Mouse (Mus musculus) embryonic facial prominence, embryonic 12.5 days (tissue): ENCODE results near the gene Drap1. TPM values are rescaled to one million over a fixed set of nuclear protein-coding genes. Genes with fewer than 3 reads are reported as not detected.
A peak's percentile ranks its signal among the peaks of the same experiment; 100 is the strongest.

ENCODE experiments used
- ATAC-seq: fragments of 200-750 bp; cut with Nextera tagmentation; 2 replicates; pipeline ENCODE4 v1.8.0; 2017; ENCODE audit not compliant: insufficient number of reproducible peaks, insufficient read depth, low FRiP score, low TSS enrichment
- H3K27ac ChIP-seq: fragments of 300-500 bp; sonication (generic); 2 replicates; pipeline ENCODE4 v1.5.1; 2016; ENCODE audit warnings: mild to moderate bottlenecking
- H3K27me3 ChIP-seq: fragments of 300-500 bp; sonication (generic); 2 replicates; pipeline ENCODE4 v1.6.1; 2016; ENCODE audit warnings: mild to moderate bottlenecking, moderate library complexity
- H3K36me3 ChIP-seq: fragments of 300-500 bp; sonication (generic); 2 replicates; pipeline ENCODE4 v1.6.1; 2016; ENCODE audit warnings: mild to moderate bottlenecking
- H3K4me1 ChIP-seq: fragments of 300-500 bp; sonication (generic); 2 replicates; pipeline ENCODE4 v1.6.1; 2016
- H3K4me2 ChIP-seq: fragments of 300-500 bp; sonication (generic); replicated peaks from 2 replicates; pipeline ENCODE4 v1.6.1; 2016; ENCODE audit warnings: mild to moderate bottlenecking, moderate library complexity
- H3K4me3 ChIP-seq: fragments of 300-500 bp; sonication (generic); 2 replicates; pipeline ENCODE4 v1.5.1; 2016; ENCODE audit warnings: mild to moderate bottlenecking
- H3K9ac ChIP-seq: fragments of 300-500 bp; sonication (generic); 2 replicates; pipeline ENCODE4 v1.6.1; 2016; ENCODE audit warnings: mild to moderate bottlenecking, moderate library complexity
- H3K9me3 ChIP-seq: fragments of 300-500 bp; sonication (generic); 2 replicates; pipeline ENCODE4 v1.6.1; 2016; ENCODE audit warnings: mild to moderate bottlenecking, moderate library complexity
- WGBS: fragments of 180-500 bp; shearing (Covaris S2); methylation state at CpG from one replicate; pipeline ENCODE4 v1.1.7; 2016; 5-methylcytosine and 5-hydroxymethylcytosine counted together
- polyA plus RNA-seq: library from polyadenylated mRNA; unstranded; fragments of >200 nt; fragmentation: Nextera tagmentation; extraction: Ambion mirVana; gene quantifications from 2 replicates; pipeline ENCODE4 v1.2.1, GENCODE M21; 2016

Drap1 gene
- polyA plus RNA-seq, 1 experiment from 2014 or later: 303 TPM

DNA sequence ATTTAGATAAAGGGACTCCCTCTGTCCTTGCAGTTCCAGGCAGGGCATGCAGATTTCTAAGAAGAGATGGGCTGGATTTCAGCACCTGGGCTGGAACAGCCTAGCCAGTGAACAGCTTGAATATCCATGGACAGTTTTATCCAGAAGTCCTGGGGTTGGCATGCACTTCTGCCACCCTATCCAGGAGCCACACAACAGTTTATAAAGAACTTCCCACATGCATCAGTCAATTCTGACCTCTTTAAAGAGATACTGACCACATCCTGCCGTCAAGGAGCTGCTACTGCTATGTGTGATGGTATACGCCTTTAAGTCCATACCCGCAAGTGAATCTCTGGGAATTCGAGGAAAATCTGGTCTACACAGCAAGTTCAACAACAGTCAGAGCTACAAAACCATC lies 4.4 kb upstream of the Drap1 start:
- Histone ChIP-seq H3K9me3 (no peaks in the 10 kb centered on the region), H3K9ac (no peak overlapping the region), H3K4me2 (no peak overlapping the region), H3K27me3 (no peaks in the 10 kb centered on the region), H3K4me1 (peaks cover 33% of the 10 kb centered on the region), H3K4me3 (no peak overlapping the region), H3K36me3 (peaks cover 20% of the 10 kb centered on the region), H3K27ac (no peak overlapping the region)
- no peak for ATAC-seq
- WGBS: 85% methylated on average over 4 of the region's 4 CpGs

DNA sequence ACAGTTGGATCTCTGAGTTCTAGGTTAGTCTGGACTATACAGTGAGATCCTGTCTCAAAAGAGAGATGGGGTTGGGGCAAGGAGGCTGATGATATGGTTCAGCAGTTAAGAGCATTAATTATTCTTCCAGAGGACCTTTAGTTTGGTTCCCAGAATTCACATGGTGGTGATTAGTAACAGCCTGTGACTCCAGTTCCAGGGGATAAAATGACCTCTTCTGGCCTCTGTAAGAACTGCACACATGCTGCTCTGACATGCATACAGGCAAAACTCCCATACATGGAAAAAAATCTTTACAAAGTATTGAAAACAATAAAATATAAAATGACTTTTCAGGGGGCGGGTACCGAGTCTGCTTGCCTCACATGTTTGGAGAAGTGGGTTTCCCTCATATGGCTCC lies 3.3 kb upstream of the Drap1 start:
- no peak for ATAC-seq
- Histone ChIP-seq H3K36me3 (peaks cover 21% of the 10 kb centered on the region), H3K4me1 (peaks cover 32% of the 10 kb centered on the region), H3K4me3 (no peak overlapping the region), H3K27me3 (no peaks in the 10 kb centered on the region), H3K4me2 (no peak overlapping the region), H3K27ac (no peak overlapping the region), H3K9ac (no peak overlapping the region), H3K9me3 (no peaks in the 10 kb centered on the region)
- WGBS: 94% methylated on average over 2 of the region's 2 CpGs

DNA sequence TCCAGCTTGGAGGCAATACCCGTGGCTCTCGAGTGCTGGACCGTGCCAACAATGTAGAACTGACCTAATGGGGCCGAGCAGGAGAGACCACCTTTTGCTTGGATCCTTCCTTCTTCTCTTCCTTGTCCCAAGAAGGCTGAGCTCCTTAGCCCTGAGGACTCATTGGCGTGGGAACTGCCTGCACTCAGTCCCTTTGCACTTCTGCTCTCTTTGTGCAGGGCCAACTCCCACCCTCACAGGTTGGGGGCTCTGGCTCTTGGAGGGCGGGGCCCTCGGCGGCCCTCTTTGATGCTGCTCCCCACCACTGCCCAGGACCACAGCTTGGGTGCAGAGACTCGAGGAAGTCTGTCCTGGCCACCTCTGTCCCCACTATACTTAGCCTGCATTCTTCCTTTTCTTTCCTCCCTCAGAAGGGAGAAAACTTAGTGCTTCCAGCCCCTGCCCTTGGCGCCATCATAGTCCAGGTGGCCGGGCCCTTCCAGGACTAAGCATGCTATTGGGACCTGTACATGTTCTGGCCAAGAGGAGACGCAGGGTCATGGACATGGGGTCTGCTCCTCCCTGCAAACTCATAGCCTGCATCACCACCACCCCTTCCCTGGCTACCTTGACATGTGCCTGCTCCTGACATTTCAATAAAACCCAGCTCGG lies 2.0 kb upstream of the Drap1 start:
- H3K4me1 ChIP-seq: peaks cover 28% of the 10 kb centered on the region
- H3K9ac ChIP-seq: peak overlapping the region; percentile 81; the same call in 1 of the 2 replicates
- no peaks in the 10 kb centered on the region for H3K9me3 ChIP-seq
- no peak overlapping the region for H3K27ac ChIP-seq
- H3K4me2 ChIP-seq: peak overlapping the region; percentile 88
- ATAC-seq: no peak
- no peaks in the 10 kb centered on the region for H3K27me3 ChIP-seq
- 0 out of 2 replicates have a peak overlapping the region, but pooled peaks have one; percentile 80 for H3K4me3 ChIP-seq
- 93% methylated on average over 13 of the region's 13 CpGs for WGBS
- H3K36me3 ChIP-seq: peaks cover 34% of the 10 kb centered on the region

DNA sequence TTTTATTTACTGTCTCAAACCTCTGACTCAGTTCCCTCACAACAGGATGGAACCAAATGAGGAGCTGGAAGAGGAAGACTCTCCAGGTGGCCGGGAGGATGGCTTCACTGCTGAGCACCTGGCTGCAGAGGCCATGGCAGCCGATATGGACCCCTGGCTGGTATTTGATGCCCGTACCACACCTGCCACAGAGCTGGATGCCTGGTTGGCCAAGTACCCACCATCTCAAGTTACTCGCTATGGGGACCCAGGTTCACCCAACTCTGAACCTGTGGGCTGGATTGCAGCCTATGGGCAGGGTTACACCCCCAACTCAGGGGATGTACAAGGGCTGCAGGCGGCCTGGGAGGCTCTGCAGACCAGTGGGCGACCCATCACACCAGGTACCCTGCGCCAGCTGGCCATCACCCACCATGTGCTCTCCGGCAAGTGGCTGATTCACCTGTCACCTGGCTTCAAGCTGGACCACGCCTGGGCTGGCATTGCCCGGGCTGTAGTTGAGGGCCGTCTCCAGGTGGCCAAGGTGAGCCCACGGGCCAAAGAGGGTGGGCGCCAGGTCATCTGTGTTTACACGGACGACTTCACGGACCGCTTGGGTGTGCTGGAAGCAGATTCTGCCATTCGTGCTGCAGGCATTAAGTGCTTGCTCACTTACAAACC lies 1.3 kb upstream of the Drap1 start:
- Histone ChIP-seq H3K27ac (peak overlapping the region; percentile 74), H3K4me2 (peak overlapping the region; percentile 88), H3K4me1 (peaks cover 28% of the 10 kb centered on the region), H3K36me3 (peaks cover 41% of the 10 kb centered on the region), H3K27me3 (no peaks in the 10 kb centered on the region), H3K9ac (peak overlapping the region; percentile 81), H3K4me3 (peak overlapping the region; percentile 80), H3K9me3 (no peaks in the 10 kb centered on the region)
- 89% methylated on average over 18 of the region's 18 CpGs for WGBS
- ATAC-seq: no peak

DNA sequence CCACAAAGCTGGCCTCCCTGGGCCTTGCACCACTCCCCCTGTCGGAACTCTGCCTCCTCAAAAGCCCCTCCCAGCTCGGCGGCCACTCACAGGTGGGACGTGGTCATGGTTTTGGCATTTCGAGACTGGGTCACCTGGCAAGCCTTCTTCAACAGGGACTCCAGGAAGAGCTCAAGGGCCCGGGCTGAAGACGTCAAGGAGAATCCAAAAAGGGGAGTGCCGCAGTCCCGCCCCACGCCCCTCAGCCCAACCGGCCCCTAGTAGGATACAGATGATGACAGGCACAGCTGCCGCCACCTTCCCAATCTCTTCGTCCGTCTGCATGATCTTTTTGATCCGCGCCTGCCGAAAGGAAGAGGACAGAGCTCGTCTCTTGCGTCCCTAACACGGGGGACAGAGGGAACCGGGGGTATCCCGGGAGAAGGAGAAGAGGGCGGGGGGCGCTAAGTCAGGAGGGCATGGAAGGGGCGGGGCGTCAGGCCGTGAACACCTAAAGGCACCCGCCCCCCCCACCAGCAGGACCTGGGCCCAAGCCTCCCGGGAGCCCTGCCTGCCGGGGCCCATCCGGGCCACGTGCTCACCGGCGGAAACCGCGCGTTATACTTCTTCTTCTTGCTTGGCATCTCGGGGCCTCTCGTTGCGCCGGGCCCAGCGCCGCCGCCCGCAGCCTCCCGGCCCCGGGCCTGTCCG lies 542 bp downstream of the Drap1 start:
- Histone ChIP-seq H3K9ac (peak overlapping the region; percentile 81), H3K27ac (peak overlapping the region; percentile 89), H3K4me1 (peaks cover 28% of the 10 kb centered on the region), H3K4me2 (peak overlapping the region; percentile 88), H3K27me3 (no peaks in the 10 kb centered on the region), H3K36me3 (peaks cover 56% of the 10 kb centered on the region), H3K4me3 (peak overlapping the region; percentile 80), H3K9me3 (no peaks in the 10 kb centered on the region)
- ATAC-seq: peak; percentile 20; the same call in 1 of the 2 replicates
- 1% methylated on average over 36 of the region's 48 CpGs for WGBS

DNA sequence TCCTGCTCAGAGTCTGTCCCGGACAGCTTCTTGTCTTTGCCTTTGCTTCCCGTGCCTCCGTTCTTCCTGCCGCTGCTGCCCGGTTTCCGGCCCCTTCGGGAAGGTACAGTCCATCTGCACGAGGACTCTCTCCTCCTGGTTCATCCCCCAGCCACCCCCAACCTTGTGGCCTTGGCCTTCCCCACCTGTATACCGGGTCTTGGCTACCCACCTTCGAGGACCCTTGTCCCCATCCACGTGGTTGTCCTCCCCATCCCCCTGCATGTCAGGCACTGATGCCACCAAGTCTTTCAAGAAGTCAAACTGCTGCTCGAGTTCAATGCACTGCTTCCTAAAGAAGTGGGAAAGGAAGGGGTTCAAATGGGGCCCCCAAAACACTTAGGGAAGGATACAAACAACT lies 1.2 kb downstream of the Drap1 start:
- Histone ChIP-seq H3K36me3 (peaks cover 59% of the 10 kb centered on the region), H3K9me3 (no peaks in the 10 kb centered on the region), H3K4me2 (peak overlapping the region; percentile 88), H3K27ac (peak overlapping the region; percentile 89; the same call in 1 of the 2 replicates), H3K4me1 (peaks cover 28% of the 10 kb centered on the region), H3K4me3 (peak overlapping the region; percentile 80), H3K27me3 (no peaks in the 10 kb centered on the region), H3K9ac (peak overlapping the region; percentile 81)
- 65% methylated on average over 12 of the region's 12 CpGs for WGBS
- ATAC-seq: no peak

DNA sequence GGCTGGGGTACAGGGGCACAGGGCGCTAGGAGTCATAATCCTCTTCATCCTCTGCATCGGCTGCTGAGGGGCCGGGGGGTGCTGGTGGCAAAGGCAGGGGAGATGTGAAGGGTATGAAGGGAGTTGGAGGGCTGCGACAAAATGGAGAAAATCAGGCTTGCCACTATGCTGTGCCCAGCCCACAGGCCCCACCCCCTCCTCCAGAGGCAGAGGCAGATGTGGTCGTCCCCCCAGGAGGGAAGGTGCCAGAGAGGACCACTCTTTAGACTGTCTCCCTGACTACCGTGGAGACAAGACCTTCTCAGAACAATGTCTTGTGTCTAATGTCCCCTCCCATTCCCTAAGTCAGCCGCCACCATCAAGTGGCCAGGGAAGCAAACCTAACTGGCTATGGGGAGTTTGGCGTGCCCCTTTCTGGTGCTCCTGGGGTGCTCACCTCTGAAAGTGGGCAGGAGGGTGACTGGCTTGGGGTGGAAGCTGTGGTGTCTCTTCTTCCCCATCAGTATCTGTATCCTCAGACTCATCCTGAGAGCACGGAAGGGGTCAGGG lies 1.8 kb downstream of the Drap1 start:
- Histone ChIP-seq H3K4me3 (peak overlapping the region; percentile 80), H3K36me3 (peaks cover 61% of the 10 kb centered on the region), H3K4me1 (peaks cover 28% of the 10 kb centered on the region), H3K9me3 (no peaks in the 10 kb centered on the region), H3K4me2 (peak overlapping the region; percentile 88), H3K27ac (no peak overlapping the region), H3K27me3 (no peaks in the 10 kb centered on the region), H3K9ac (peak overlapping the region; percentile 81; the same call in 1 of the 2 replicates)
- 84% methylated on average over 9 of the region's 9 CpGs for WGBS
- no peak for ATAC-seq

DNA sequence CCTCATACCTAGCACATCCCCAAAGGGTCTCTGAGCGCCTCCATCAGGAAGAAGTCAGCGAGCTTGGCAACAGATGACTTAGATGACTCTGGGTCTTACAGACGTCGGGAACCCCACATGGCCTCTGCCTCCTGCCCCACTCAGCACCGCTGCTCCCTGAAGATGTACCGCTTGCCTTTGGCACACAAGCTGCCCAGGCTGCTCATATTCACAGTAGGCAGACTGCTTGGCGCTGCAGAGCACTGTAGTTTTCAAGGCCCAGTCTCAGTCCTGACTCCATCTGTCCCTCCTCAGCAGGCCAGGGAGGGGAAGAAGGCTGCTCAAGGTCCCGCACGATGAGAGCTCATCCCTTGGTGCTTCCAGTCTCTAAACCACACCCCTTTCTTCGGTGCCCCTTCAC lies 2.5 kb downstream of the Drap1 start:
- H3K27me3 ChIP-seq: no peaks in the 10 kb centered on the region
- WGBS: 88% methylated on average over 10 of the region's 10 CpGs

DNA sequence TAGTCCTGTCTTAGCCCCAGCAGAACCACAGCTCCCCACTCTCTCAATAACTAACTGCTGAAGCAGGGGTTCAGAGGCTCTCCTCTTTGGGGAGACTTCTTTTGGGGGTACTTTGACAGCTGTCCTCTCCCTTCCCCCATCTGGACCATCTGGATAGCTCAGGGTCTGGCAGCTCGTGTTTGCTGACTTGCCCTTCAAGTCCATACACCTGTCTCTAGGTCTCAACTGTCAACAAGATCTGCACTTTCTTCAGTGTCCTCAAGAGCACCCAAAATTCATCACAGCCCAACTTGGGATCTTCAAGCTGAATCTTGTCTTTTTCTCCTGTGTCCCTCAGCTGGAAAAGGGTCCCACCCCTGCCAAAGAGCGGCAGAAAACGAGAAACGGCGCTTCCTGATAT lies 3.0 kb downstream of the Drap1 start:
- WGBS: 82% methylated on average over 5 of the region's 5 CpGs
- Histone ChIP-seq H3K27ac (no peak overlapping the region), H3K27me3 (no peaks in the 10 kb centered on the region), H3K4me3 (no peak overlapping the region), H3K9ac (no peak overlapping the region), H3K4me2 (no peak overlapping the region), H3K36me3 (peaks cover 51% of the 10 kb centered on the region), H3K9me3 (no peaks in the 10 kb centered on the region), H3K4me1 (peaks cover 25% of the 10 kb centered on the region)
- ATAC-seq: no peak

More for the DNA sequence above, 2.5 kb downstream of the Drap1 start:
- Histone ChIP-seq H3K4me3 (no peak overlapping the region), H3K9me3 (no peaks in the 10 kb centered on the region), H3K9ac (no peak overlapping the region; the same call in 1 of the 2 replicates), H3K27ac (no peak overlapping the region), H3K4me2 (no peak overlapping the region), H3K36me3 (peaks cover 56% of the 10 kb centered on the region), H3K4me1 (peaks cover 28% of the 10 kb centered on the region)
- no peak for ATAC-seq

DNA sequence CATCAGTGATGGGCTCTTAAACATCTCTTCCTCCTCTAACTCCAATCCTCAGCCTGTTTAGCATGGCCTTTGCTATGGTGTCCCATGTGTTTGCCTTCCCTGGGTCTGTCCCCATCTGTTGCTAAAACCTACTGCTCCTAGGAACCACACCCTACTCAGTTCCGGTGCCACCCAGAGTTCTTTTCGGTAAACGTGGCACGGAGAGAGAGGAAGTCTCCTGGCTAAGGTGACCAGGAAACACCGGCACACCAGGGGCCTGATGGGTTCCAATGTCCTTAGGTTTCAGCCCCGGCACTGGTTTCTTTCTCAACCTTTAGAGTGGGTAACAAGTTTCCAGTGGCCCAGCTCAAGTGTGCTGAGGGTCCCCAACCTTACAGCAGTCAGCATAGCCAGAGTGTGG lies 4.2 kb downstream of the Drap1 start:
- H3K27ac ChIP-seq: no peak overlapping the region
- no peak overlapping the region for H3K4me3 ChIP-seq
- H3K27me3 ChIP-seq: no peaks in the 10 kb centered on the region
- no peak overlapping the region for H3K9ac ChIP-seq
- no peak for ATAC-seq
- H3K9me3 ChIP-seq: no peaks in the 10 kb centered on the region
- WGBS: 93% methylated on average over 6 of the region's 6 CpGs
- peaks cover 13% of the 10 kb centered on the region for H3K4me1 ChIP-seq
- peaks cover 42% of the 10 kb centered on the region for H3K36me3 ChIP-seq
- no peak overlapping the region for H3K4me2 ChIP-seq

DNA sequence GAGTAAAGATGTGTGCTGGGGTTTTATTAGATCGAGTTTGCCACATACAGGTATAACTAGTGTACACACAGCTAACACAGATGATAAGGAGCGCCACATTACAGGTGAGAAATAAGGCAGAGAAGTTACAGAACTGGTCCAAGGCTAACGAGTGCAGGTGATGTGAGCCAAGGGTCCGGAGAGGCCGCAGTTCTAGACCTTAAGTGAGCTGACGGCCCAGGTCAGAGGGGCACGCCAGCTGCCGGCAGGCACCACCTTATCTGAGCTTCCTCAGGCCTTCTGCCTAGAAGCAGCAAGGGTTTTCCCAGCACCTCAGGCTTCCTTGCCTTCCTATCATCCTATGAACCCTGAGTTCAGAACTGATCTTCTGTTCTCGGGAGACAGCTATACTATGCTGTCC lies 5.1 kb downstream of the Drap1 start:
- no peak overlapping the region for H3K27ac ChIP-seq
- no peaks in the 10 kb centered on the region for H3K9me3 ChIP-seq
- no peak overlapping the region for H3K9ac ChIP-seq
- H3K4me1 ChIP-seq: peaks cover 13% of the 10 kb centered on the region
- ATAC-seq: no peak
- H3K36me3 ChIP-seq: peaks cover 42% of the 10 kb centered on the region
- no peaks in the 10 kb centered on the region for H3K27me3 ChIP-seq
- H3K4me2 ChIP-seq: no peak overlapping the region
- 90% methylated on average over 9 of the region's 9 CpGs for WGBS
- no peak overlapping the region for H3K4me3 ChIP-seq
